Mouse (Mus musculus): Measurements from ENCODE around the gene Gemin6. TPM values are rescaled to one million over a fixed set of nuclear protein-coding genes. Genes with fewer than 3 reads are reported as not detected.
A peak's percentile ranks its signal among the peaks of the same experiment; 100 is the strongest.
"Not testable (repeated sequence)": the region's sequence is repeated elsewhere in the genome, so short reads cannot be mapped to it uniquely, and the experiment has no call there.

Gene Gemin6
- 45.5 and 46.7 TPM in 2 replicates for polyA plus RNA-seq (2014; fragmentation: Nextera tagmentation; extraction: Ambion mirVana)

DNA sequence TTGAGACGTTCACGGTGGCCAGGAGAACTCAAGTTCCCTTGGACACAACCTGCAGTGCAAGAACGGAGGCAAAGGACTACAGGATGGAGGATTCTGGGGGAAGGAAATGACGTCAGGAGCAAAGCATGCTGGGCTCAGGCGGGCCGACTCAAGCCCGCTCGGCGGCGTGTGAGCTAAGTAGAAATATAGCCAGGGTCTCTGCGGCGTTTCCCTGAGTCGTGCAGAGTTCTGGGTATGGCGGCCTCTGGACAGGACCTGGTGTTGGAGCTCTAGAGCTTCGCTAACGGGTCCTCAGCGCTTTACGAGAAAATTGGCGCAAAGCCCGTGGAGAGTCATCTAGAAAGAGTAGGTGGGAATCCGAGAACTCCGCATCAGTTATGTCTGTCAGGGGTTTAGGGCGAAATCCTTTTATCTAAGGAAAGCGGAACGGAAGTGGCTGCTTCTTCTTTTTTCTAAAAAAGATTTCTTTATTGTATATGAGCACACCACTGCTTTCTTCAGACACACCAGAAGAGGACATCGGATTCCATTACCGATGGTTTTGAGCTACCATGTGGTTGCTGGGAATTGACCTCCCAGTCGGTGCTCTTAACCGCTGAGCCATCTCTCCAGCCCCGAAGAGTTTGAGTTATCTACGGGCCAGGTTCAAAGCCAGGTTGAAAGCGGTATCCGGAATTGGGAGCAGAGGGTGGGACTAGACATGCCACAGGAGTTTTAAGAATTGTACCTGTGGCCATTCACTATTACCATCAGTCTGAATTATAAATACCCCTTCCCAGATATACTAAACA, at the start of gene Gemin6:
Gemin6 (plus strand) TSS at position 116 of the 791 bp plus-strand sequence.
- peak; percentile 97 for ATAC-seq (ENCODE audit: insufficient read depth)
- Histone ChIP-seq H3K9ac (peak within 1 kb of the TSS; percentile 80), H3K36me3 (ENCODE audit: insufficient read depth) (peaks cover 20% of the 10 kb centered on the region; the same call in 1 of the 2 replicates), H3K4me1 (ENCODE audit: insufficient read depth) (no peaks in the 10 kb centered on the region), H3K9me3 (ENCODE audit: low read depth, low read length) (no peaks in the 10 kb centered on the region), H3K4me3 (ENCODE audit: low read depth, low read length) (peak within 1 kb of the TSS; percentile 58), H3K4me2 (peak within 1 kb of the TSS; percentile 65), H3K27me3 (ENCODE audit: insufficient read depth, low read length) (no peaks in the 10 kb centered on the region), H3K27ac (ENCODE audit: low read depth) (peak within 1 kb of the TSS; percentile 96)
- TF ChIP-seq CTCF (IDR thresholded peaks at IDR 0.05; ENCODE audit: low read depth), result no peak
- DNase-seq, result peak; percentile 97
- under 1% methylated on average over 33 of the region's 33 CpGs for WGBS

GRCm38 (mm10) chr17:80174699-80175385, 49.4 kb upstream of the Gemin6 start:
- H3K9ac ChIP-seq, result no peak overlapping the region
- no peak for ATAC-seq (ENCODE audit: insufficient read depth)

DNA sequence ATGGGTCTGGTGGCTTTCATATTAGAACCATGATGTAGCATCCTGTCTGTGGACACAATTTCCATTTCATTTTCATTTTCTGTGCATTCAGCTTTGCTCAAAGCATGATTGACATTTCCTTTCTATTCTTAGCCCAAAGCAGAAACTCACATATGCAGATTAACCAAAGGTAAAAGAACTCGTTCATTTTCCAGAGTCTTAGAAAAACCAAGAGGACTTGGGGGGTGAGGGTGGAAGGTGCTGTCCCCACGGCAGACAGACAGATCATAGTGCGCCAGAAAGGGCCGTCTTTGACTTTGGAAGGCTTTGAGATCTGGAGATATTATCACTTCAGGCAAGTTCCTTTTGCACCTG, 48.9 kb upstream of the Gemin6 start:
- Histone ChIP-seq H3K4me3 (ENCODE audit: low read depth, low read length) (no peak overlapping the region), H3K4me2 (no peak overlapping the region), H3K36me3 (ENCODE audit: insufficient read depth) (no peaks in the 10 kb centered on the region), H3K9me3 (ENCODE audit: low read depth, low read length) (no peaks in the 10 kb centered on the region), H3K9ac (no peak overlapping the region), H3K4me1 (ENCODE audit: insufficient read depth) (no peaks in the 10 kb centered on the region), H3K27ac (ENCODE audit: low read depth) (no peak overlapping the region), H3K27me3 (ENCODE audit: insufficient read depth, low read length) (no peaks in the 10 kb centered on the region)
- TF ChIP-seq CTCF (IDR thresholded peaks at IDR 0.05; ENCODE audit: low read depth), result no peak
- ATAC-seq (ENCODE audit: insufficient read depth), result no peak
- 76% methylated on average over 4 of the region's 4 CpGs for WGBS
- no peak for DNase-seq

More at GRCm38 (mm10) chr17:80174699-80175385, 49.4 kb upstream of the Gemin6 start:
- Histone ChIP-seq H3K27ac (ENCODE audit: low read depth) (no peak overlapping the region), H3K27me3 (ENCODE audit: insufficient read depth, low read length) (no peaks in the 10 kb centered on the region), H3K9me3 (ENCODE audit: low read depth, low read length) (no peaks in the 10 kb centered on the region), H3K4me3 (ENCODE audit: low read depth, low read length) (no peak overlapping the region), H3K36me3 (ENCODE audit: insufficient read depth) (no peaks in the 10 kb centered on the region), H3K4me2 (no peak overlapping the region), H3K4me1 (ENCODE audit: insufficient read depth) (no peaks in the 10 kb centered on the region)
- DNase-seq, result no peak
- WGBS, result 55% methylated on average over 19 of the region's 19 CpGs
- no peak for TF ChIP-seq CTCF (IDR thresholded peaks at IDR 0.05; ENCODE audit: low read depth)

DNA sequence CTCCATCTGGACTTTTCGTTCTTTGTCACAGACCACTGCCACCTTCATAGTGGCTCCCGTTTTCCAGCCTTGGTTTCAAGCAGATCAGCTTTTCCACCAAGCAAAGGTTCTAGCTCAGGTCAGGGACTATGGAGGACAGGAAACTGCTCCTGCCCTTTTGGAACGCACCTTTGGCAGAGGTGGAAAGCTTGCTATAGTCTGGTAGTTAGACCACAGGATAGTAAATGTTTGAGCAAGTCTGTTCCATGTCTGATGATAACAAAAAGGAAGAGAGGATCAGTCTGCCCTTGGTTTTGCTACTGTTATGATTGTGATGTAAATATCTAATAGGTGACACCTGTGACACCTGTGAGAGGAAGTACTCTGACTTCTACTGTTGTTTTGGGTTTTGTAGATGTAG, 48.3 kb upstream of the Gemin6 start:
- Histone ChIP-seq H3K9me3 (ENCODE audit: low read depth, low read length) (no peaks in the 10 kb centered on the region), H3K27me3 (ENCODE audit: insufficient read depth, low read length) (no peaks in the 10 kb centered on the region), H3K4me2 (no peak overlapping the region), H3K9ac (no peak overlapping the region), H3K4me1 (ENCODE audit: insufficient read depth) (no peaks in the 10 kb centered on the region), H3K4me3 (ENCODE audit: low read depth, low read length) (no peak overlapping the region), H3K27ac (ENCODE audit: low read depth) (no peak overlapping the region), H3K36me3 (ENCODE audit: insufficient read depth) (no peaks in the 10 kb centered on the region)
- WGBS, result 90% methylated on average over 3 of the region's 3 CpGs
- DNase-seq (no peak), ATAC-seq (ENCODE audit: insufficient read depth) (no peak)
- no peak for TF ChIP-seq CTCF (IDR thresholded peaks at IDR 0.05; ENCODE audit: low read depth)

GRCm38 (mm10) chr17:80178846-80179245, 45.4 kb upstream of the Gemin6 start:
- not testable (repeated sequence) for H3K9ac ChIP-seq; H3K9me3 ChIP-seq (ENCODE audit: low read depth, low read length); H3K4me3 ChIP-seq (ENCODE audit: low read depth, low read length); DNase-seq; H3K4me2 ChIP-seq; ATAC-seq (ENCODE audit: insufficient read depth); H3K27me3 ChIP-seq (ENCODE audit: insufficient read depth, low read length); H3K27ac ChIP-seq (ENCODE audit: low read depth); H3K4me1 ChIP-seq (ENCODE audit: insufficient read depth); H3K36me3 ChIP-seq (ENCODE audit: insufficient read depth)
- WGBS, result 96% methylated on average over 3 of the region's 3 CpGs

- Histone ChIP-seq H3K27ac (ENCODE audit: low read depth) (no peak overlapping the region), H3K36me3 (ENCODE audit: insufficient read depth) (no peaks in the 10 kb centered on the region), H3K4me2 (no peak overlapping the region), H3K9me3 (ENCODE audit: low read depth, low read length) (no peaks in the 10 kb centered on the region), H3K27me3 (ENCODE audit: insufficient read depth, low read length) (no peaks in the 10 kb centered on the region), H3K4me1 (ENCODE audit: insufficient read depth) (no peaks in the 10 kb centered on the region), H3K9ac (no peak overlapping the region), H3K4me3 (ENCODE audit: low read depth, low read length) (no peak overlapping the region)
- peak; percentile 97 for TF ChIP-seq CTCF (IDR thresholded peaks at IDR 0.05; ENCODE audit: low read depth)
- DNase-seq (peak; percentile 91), ATAC-seq (ENCODE audit: insufficient read depth) (peak; percentile 78)
- WGBS, result 2% methylated on average over 6 of the region's 6 CpGs
Observed at GRCm38 (mm10) chr17:80179959-80180358, 44.3 kb upstream of the Gemin6 start.

DNA sequence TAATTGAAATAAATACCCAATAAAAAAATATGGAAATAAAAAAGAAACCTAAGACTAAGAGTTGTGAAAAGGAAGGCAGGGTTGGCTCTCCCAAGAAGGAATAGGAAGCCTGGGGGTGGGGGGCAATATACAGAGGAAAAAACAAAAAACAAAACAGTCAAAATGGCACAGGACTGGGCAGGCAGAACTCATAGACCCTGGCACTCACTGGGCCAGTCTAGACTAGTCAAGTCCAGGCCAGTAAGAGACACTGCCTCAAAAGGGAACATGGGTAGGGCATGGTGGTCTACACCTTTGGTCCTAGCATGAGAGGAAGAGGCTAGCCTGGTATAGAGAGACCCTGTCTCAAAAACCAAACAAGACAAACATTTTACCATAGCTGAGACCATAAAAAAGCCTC, 43.8 kb upstream of the Gemin6 start:
- Histone ChIP-seq H3K4me1 (ENCODE audit: insufficient read depth) (no peaks in the 10 kb centered on the region), H3K27me3 (ENCODE audit: insufficient read depth, low read length) (no peaks in the 10 kb centered on the region), H3K36me3 (ENCODE audit: insufficient read depth) (no peaks in the 10 kb centered on the region), H3K4me3 (ENCODE audit: low read depth, low read length) (no peak overlapping the region), H3K9me3 (ENCODE audit: low read depth, low read length) (no peaks in the 10 kb centered on the region), H3K4me2 (no peak overlapping the region), H3K27ac (ENCODE audit: low read depth) (no peak overlapping the region), H3K9ac (no peak overlapping the region)
- peak; percentile 66; the same call in 1 of the 2 replicates for ATAC-seq (ENCODE audit: insufficient read depth)
- DNase-seq, result no peak
- TF ChIP-seq CTCF (IDR thresholded peaks at IDR 0.05; ENCODE audit: low read depth), result no peak

Data from lung, embryonic 14.5 days (tissue).